Mouse (Mus musculus) embryo, embryonic 11.5 days (tissue): Measurements from ENCODE around the gene Daam2.

ENCODE experiments used
- DNase-seq: peaks from one replicate; pipeline ENCODE4 v3.0.0-alpha.2; 2012; ENCODE audit warnings: low read depth, low spot score

The Daam2 gene

GRCm38 (mm10) chr17:49563830-49564470 lies at the start of gene Daam2:
TSS of gene Daam2 (minus strand) at chr17:49564343.
- peak; percentile 67 for DNase-seq

GRCm38 (mm10) chr17:49610296-49610695 lies 46.2 kb upstream of the Daam2 start:
- no peak for DNase-seq

GRCm38 (mm10) chr17:49607351-49608027 lies 43.3 kb upstream of the Daam2 start:
- DNase-seq = no peak

- no peak for DNase-seq
Observed at GRCm38 (mm10) chr17:49605397-49605796, 41.3 kb upstream of the Daam2 start.

GRCm38 (mm10) chr17:49590051-49590450 lies 25.9 kb upstream of the Daam2 start:
- DNase-seq = no peak

DNA sequence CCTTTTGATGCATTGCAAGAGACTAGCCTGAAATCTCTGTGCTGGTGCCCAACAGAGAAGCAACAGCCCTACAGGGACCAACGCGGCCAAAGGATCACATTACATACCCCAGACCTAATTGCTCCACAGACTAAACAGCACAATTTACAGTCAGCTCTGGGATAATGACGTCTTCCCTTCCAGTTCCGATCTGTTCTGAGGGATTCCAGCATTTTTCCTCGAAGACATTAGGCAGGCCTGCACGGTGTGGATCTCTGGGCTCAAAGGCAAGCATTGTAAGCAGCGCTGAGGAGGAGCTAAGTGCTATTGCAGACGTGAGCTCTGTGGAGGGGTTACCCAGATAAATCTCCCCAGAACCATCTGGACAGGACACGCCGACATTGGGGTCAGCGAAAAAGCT lies 18.3 kb upstream of the Daam2 start:
- peak; percentile 39 for DNase-seq

- no peak for DNase-seq
Observed at GRCm38 (mm10) chr17:49577321-49577720, 13.2 kb upstream of the Daam2 start.

GRCm38 (mm10) chr17:49568717-49569116 lies 4.6 kb upstream of the Daam2 start:
- no peak for DNase-seq

DNA sequence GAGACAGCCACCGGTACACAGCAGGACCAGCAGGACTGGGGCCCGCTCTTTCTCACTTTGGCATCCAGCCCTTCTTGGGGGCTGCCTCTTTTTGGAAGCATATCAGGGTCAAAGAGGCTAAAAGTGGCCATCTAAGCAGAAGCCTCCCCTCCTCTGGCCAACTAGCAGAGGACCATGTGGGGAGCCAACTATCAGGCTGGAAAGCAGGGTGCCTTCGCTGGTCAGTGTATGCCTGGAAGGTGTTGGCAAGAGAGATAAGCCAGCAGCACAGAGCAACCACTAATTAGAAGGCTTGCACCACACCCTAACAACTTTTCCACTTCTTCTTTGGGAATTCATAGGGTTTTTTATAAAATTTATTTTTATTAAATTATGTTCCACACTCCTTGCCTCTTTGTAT lies 346 bp upstream of the Daam2 start:
- no peak for DNase-seq

DNA sequence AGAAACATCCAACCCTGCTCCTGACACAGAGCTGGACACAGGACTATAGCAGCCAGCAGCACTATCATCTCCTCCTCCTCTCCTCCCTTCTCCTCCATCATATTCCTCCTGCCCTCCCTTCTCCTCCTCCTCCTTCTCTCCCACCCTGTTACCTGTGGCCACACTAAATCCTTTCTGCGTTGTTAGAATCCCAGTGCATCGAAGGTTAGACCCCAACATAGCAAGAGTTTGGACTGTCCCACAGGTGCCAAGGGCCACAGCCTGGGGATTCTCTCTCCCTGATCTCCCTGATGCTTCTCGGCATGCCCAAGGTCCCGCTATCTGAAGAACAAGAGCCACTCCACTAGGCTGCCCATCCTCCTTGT lies 745 bp downstream of the Daam2 start:
- DNase-seq = no peak

DNA sequence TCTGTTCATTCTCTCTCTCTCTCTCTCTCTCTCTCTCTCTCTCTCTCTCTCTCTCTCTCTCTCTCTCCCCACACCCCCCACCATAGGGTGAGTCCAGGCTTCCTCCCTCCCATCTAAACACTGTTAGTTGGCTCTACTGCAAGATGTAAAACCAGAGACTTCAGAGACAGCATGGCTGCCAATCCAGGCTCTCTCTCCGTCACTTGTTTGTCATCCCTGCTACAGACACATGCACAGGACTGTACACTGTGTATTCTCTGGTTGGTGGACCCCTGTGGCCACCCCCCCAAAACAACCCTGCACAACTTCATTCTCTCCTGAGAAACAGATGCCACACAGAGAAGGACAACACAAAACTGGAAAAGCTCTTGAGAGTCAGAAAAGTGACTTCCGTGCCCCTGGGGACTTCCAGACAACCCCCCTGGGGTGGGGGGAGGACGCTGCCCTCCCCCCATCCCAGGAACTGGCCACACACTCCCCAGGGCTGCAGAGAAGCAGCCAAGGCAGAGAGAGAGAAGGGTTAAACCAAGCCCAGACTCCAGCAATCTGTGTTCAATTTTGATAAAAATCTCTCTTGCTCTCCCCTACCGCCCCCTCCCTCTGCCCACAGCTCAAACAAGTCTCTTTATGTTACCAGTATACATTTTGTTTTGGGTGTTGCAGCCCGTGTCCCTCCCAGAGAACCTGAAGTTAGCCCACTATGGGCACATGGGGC lies 1.3 kb downstream of the Daam2 start:
- DNase-seq = no peak

GRCm38 (mm10) chr17:49561985-49562384 lies 2.2 kb downstream of the Daam2 start:
- no peak for DNase-seq

DNA sequence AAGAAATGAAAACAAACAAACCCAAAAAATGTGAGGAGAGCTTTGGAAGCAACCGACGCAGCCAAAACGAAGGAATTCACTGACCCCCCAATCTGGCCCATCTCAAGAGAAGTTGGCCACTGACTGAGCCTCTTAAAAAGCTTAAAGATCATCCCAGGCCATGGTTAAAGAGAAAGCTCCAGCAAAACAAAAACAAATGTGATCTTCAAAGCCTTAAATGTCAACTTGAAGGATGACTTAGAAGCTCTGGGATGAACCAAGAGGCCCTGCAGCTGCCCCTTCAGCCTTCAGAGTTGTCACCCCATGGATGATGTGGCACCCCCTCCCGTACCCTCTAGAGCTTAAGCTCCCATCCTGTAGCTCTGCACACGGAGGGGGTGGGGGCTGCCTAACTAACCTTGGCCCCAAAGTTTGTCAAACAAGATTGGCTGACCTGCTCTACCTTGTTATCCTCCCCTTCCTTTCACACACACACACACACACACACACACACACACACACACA lies 4.3 kb downstream of the Daam2 start:
- no peak for DNase-seq

GRCm38 (mm10) chr17:49556169-49556568 lies 8.0 kb downstream of the Daam2 start:
- DNase-seq = no peak

DNA sequence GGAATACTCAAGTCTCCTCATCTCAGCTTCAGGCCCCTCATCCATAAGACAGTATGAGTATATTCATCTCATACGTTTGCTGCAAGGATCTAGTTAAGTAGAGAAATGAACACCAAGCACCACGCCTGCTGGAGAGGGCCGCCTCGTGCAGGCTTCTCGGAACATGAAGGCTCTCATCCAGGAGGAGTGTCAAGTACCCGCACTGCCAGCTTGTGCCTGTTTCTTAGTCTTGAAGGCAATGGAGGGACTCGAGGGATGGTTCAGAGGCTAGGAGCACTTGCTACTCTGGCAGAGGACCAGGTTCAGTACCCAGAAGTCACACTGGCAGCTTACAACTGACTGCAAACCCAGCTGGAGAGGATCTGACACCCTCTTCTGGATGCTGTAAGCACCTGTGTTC lies 12.2 kb downstream of the Daam2 start:
- no peak for DNase-seq

DNA sequence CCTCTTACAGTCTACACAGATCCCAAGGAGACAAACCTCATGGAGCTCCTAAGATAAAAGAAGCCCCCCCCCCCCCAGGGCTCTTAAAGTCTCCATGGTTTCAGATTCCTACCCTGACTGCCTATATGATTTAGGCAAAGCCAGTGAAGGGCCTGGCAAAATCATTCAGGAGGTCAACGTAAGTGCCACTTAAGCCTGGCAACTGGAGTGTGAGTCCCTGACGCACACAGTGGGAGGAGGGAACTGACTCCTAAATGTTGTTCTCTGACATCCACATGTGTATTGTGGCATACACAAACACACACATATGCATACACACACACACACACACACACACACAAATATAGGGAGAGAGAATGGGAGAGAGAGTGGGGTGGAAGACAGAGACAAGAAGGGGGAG lies 12.7 kb downstream of the Daam2 start:
- no peak for DNase-seq

- DNase-seq = no peak
Observed at GRCm38 (mm10) chr17:49545997-49546396, 18.1 kb downstream of the Daam2 start.

- no peak for DNase-seq
Observed at GRCm38 (mm10) chr17:49545424-49545823, 18.7 kb downstream of the Daam2 start.

DNA sequence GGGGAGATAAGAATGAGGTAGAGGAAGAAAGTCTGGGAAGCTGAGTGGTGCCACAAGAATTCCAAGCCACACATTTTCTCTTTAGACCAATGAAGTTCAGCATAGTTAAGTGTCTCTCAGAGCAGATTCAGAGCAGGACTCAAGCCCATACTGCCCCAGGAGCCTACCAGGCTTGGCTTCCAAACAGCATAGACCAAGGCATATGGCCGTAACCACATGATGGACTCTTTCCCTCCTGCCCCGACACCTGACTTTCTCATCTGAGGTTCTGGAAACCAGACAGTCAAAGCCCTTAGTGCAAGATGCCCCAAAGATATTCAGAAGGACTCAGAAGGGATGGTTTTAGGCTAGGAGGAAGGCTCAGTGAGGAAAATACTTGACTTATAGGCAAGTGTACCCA lies 19.6 kb downstream of the Daam2 start:
- no peak for DNase-seq

GRCm38 (mm10) chr17:49540706-49541105 lies 23.4 kb downstream of the Daam2 start:
- DNase-seq = no peak

GRCm38 (mm10) chr17:49539204-49539603 lies 24.9 kb downstream of the Daam2 start:
- DNase-seq = peak; percentile 42

- no peak for DNase-seq
Observed at GRCm38 (mm10) chr17:49535580-49535979, 28.6 kb downstream of the Daam2 start.

GRCm38 (mm10) chr17:49534267-49534719 lies 29.9 kb downstream of the Daam2 start:
- DNase-seq = no peak
